Mouse (Mus musculus) neural tube, embryonic 15.5 days (tissue): ENCODE measurements at regions not wholly inside any gene's neighbourhood (a gene's known extent, or its start where the extent isn't known, plus 50 kb on each side); places are given as distances from the start of the nearest gene placed in this dataset.

ENCODE experiments used
- ATAC-seq: fragments of 200-750 bp; cut with Nextera tagmentation; 2 replicates; pipeline ENCODE4 v1.8.0; 2017; ENCODE audit warnings: mild to moderate bottlenecking, moderate TSS enrichment, moderate library complexity; ENCODE audit not compliant: low FRiP score
- H3K27ac ChIP-seq: fragments of 300-500 bp; sonication (generic); replicated peaks from 2 replicates; pipeline ENCODE4 v1.5.1; 2015; ENCODE audit warnings: mild to moderate bottlenecking, inconsistent platforms
- H3K27me3 ChIP-seq: fragments of 300-500 bp; sonication (generic); replicated peaks from 2 replicates; pipeline ENCODE4 v1.6.1; 2015; ENCODE audit warnings: inconsistent platforms
- H3K36me3 ChIP-seq: fragments of 300-500 bp; sonication (generic); 2 replicates; pipeline ENCODE4 v1.6.1; 2015; ENCODE audit warnings: inconsistent platforms
- H3K4me1 ChIP-seq: fragments of 300-500 bp; sonication (generic); 2 replicates; pipeline ENCODE4 v1.6.1; 2015; ENCODE audit warnings: inconsistent platforms
- H3K4me2 ChIP-seq: fragments of 300-500 bp; sonication (generic); 2 replicates; pipeline ENCODE4 v1.6.1; 2015; ENCODE audit warnings: inconsistent platforms, mild to moderate bottlenecking, moderate library complexity
- H3K4me3 ChIP-seq: fragments of 300-500 bp; sonication (generic); replicated peaks from 2 replicates; pipeline ENCODE4 v1.5.1; 2015; ENCODE audit warnings: mild to moderate bottlenecking, inconsistent platforms
- H3K9ac ChIP-seq: fragments of 300-500 bp; sonication (generic); replicated peaks from 2 replicates; pipeline ENCODE4 v1.6.1; 2015; ENCODE audit warnings: mild to moderate bottlenecking, inconsistent platforms
- H3K9me3 ChIP-seq: fragments of 300-500 bp; sonication (generic); replicated peaks from 2 replicates; pipeline ENCODE4 v1.6.1; 2016; ENCODE audit warnings: inconsistent platforms
- WGBS: fragments of 180-500 bp; shearing (Covaris S2); methylation state at CpG from one replicate; pipeline ENCODE4 v1.1.7; 2015; ENCODE audit warnings: mixed read lengths; 5-methylcytosine and 5-hydroxymethylcytosine counted together

GRCm38 (mm10) chr13:37513905-37514607 is 169.0 kb downstream of the Ly86 start:
- H3K4me3 ChIP-seq: 0 out of 2 replicates have a peak overlapping the region, but pooled peaks have one; percentile 0
- no peaks in the 10 kb centered on the region for H3K27me3 ChIP-seq
- peak; percentile 79 for ATAC-seq
- 6% methylated on average over 23 of the region's 23 CpGs for WGBS
- peak overlapping the region; percentile 44 for H3K4me2 ChIP-seq
- no peaks in the 10 kb centered on the region for H3K9me3 ChIP-seq
- peak overlapping the region; percentile 73 for H3K27ac ChIP-seq
- no peaks in the 10 kb centered on the region for H3K36me3 ChIP-seq
- H3K9ac ChIP-seq: peak overlapping the region; percentile 18; the same call in 1 of the 2 replicates
- H3K4me1 ChIP-seq: peaks cover 20% of the 10 kb centered on the region

DNA sequence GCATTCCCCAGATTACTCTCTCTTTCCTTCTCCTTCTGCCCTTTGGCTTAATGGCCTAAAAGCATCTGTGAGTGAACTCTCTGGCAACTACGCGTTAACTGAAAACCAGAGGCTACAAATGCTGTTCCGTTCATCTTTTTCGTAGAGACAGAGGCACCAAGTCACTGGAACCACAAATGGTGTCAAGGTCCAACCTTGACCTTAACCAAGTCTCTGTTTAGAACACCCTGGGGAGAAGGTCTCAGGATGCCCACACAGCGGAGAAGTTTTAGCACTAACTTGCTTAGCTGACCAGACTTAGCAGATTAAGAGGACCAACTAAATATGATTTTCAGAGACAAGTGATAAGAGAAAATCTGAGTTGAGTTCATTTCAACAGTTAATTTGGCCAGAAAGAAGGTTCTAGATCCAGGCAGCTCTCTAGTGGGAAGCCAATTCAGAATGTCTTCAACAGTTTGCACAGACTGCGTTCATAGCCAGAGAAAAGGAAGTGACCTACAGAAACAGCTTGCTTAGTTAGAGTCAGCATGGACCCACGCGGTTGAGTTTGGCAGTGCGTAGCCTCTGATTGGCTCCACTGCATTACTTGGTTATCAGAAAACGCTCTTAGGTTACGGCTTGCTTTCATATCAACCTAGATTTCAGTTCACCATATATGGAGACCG is 169.8 kb downstream of the Ly86 start:
- Histone ChIP-seq H3K9ac (no peak overlapping the region), H3K4me3 (no peak overlapping the region), H3K27ac (peak overlapping the region; percentile 73), H3K4me2 (peak overlapping the region; percentile 44), H3K36me3 (no peaks in the 10 kb centered on the region), H3K27me3 (no peaks in the 10 kb centered on the region), H3K9me3 (no peaks in the 10 kb centered on the region), H3K4me1 (peaks cover 14% of the 10 kb centered on the region)
- ATAC-seq: no peak
- 70% methylated on average over 12 of the region's 12 CpGs for WGBS

- Histone ChIP-seq H3K4me3 (no peak overlapping the region), H3K9me3 (no peaks in the 10 kb centered on the region), H3K9ac (no peak overlapping the region), H3K4me2 (no peak overlapping the region), H3K27me3 (no peaks in the 10 kb centered on the region), H3K27ac (no peak overlapping the region), H3K36me3 (no peaks in the 10 kb centered on the region), H3K4me1 (peaks cover 13% of the 10 kb centered on the region)
- WGBS: 36% methylated on average over 14 of the region's 14 CpGs
- no peak for ATAC-seq
These were observed 172.2 kb downstream of the Ly86 start for GRCm38 (mm10) chr13:37517055-37517807.

GRCm38 (mm10) chr13:37519948-37520347 is 174.9 kb downstream of the Ly86 start:
- no peak for ATAC-seq
- H3K27ac ChIP-seq: no peak overlapping the region
- no peaks in the 10 kb centered on the region for H3K27me3 ChIP-seq
- H3K4me1 ChIP-seq: no peaks in the 10 kb centered on the region; the same call in 1 of the 2 replicates
- no peak overlapping the region for H3K4me3 ChIP-seq
- H3K9me3 ChIP-seq: no peaks in the 10 kb centered on the region
- 90% methylated on average over 3 of the region's 3 CpGs for WGBS
- no peaks in the 10 kb centered on the region for H3K36me3 ChIP-seq
- H3K9ac ChIP-seq: no peak overlapping the region
- no peak overlapping the region for H3K4me2 ChIP-seq

DNA sequence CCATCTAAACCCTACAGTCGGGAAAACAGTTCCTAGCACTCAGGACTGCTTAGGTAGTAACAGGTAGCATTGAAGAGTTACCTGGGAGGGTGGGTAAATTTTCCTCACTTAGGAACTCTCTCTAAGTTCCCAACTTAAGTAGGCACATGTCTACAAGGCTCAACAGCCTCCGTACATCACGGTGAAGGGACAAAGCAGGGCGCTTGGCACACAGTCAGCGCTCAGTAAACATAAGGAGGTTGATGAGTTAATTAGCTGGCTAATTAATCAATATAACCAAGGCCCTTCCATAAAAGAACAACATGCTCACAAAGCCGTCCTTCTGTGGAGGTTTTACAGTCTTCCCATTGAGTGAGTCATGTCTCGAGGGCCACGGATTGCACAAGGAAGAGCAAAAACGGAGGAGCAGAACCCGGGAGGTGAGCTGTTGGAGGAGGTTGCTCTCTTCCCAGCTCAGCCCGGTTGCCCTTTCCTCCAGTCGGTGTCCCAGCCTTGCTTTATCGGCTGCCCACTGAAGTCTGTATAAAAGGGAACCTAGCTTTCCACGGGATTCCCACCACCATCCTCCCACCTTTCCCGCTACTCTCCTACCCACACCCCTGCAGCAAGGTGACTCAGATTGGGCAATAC is 180.2 kb downstream of the Ly86 start:
- Histone ChIP-seq H3K9ac (no peak overlapping the region), H3K9me3 (no peaks in the 10 kb centered on the region), H3K27ac (no peak overlapping the region), H3K27me3 (no peaks in the 10 kb centered on the region), H3K4me1 (no peaks in the 10 kb centered on the region), H3K36me3 (no peaks in the 10 kb centered on the region), H3K4me2 (no peak overlapping the region), H3K4me3 (no peak overlapping the region)
- no peak; the same call in 1 of the 2 replicates for ATAC-seq
- 56% methylated on average over 15 of the region's 15 CpGs for WGBS

DNA sequence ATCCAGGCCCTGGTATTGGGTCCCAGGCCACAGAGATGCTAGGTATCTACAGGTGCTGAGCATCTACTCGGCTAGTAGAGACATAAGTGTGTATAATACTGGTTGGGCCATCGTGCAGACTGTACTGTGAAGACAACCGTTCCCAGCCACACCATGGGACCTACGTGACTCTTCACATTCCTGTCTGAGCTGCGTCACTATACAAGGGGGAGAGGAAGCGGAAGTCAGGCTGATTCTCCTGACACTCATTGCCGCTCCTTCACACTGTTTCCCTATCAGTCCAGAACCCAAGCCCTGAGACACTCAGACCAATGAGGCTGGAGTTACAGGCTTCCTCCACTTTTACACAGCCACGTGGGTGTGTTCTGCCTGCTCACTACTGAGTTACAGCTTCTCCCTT is 181.1 kb downstream of the Ly86 start:
- Histone ChIP-seq H3K36me3 (no peaks in the 10 kb centered on the region), H3K9ac (no peak overlapping the region), H3K4me2 (no peak overlapping the region), H3K9me3 (no peaks in the 10 kb centered on the region), H3K27ac (no peak overlapping the region), H3K27me3 (no peaks in the 10 kb centered on the region), H3K4me1 (no peaks in the 10 kb centered on the region), H3K4me3 (no peak overlapping the region)
- no peak for ATAC-seq
- WGBS: 89% methylated on average over 7 of the region's 8 CpGs

- Histone ChIP-seq H3K27me3 (no peaks in the 10 kb centered on the region), H3K4me3 (no peak overlapping the region), H3K36me3 (no peaks in the 10 kb centered on the region), H3K4me2 (no peak overlapping the region), H3K4me1 (no peaks in the 10 kb centered on the region), H3K9me3 (no peaks in the 10 kb centered on the region), H3K27ac (no peak overlapping the region), H3K9ac (no peak overlapping the region)
- no peak for ATAC-seq
- 64% methylated on average over 9 of the region's 9 CpGs for WGBS
These were observed 183.4 kb downstream of the Ly86 start for GRCm38 (mm10) chr13:37528380-37528779.

- Histone ChIP-seq H3K9me3 (no peaks in the 10 kb centered on the region), H3K27ac (no peak overlapping the region), H3K4me1 (no peaks in the 10 kb centered on the region), H3K4me3 (no peak overlapping the region), H3K4me2 (no peak overlapping the region), H3K9ac (no peak overlapping the region), H3K27me3 (no peaks in the 10 kb centered on the region), H3K36me3 (no peaks in the 10 kb centered on the region)
- ATAC-seq: no peak
- WGBS: 82% methylated on average over 7 of the region's 7 CpGs
These were observed 183.9 kb downstream of the Ly86 start for GRCm38 (mm10) chr13:37528876-37529275.

GRCm38 (mm10) chr13:37531512-37532183 is 186.6 kb downstream of the Ly86 start:
- 77% methylated on average over 8 of the region's 8 CpGs for WGBS
- no peak for ATAC-seq
- no peaks in the 10 kb centered on the region for H3K9me3 ChIP-seq

GRCm38 (mm10) chr13:37532596-37533170 is 187.7 kb downstream of the Ly86 start:
- Histone ChIP-seq H3K4me1 (no peaks in the 10 kb centered on the region), H3K4me2 (no peak overlapping the region), H3K4me3 (no peak overlapping the region), H3K36me3 (no peaks in the 10 kb centered on the region), H3K27me3 (no peaks in the 10 kb centered on the region), H3K9me3 (no peaks in the 10 kb centered on the region), H3K9ac (no peak overlapping the region), H3K27ac (no peak overlapping the region)
- WGBS: 78% methylated on average over 7 of the region's 7 CpGs
- ATAC-seq: no peak

More at GRCm38 (mm10) chr13:37531512-37532183, 186.6 kb downstream of the Ly86 start:
- Histone ChIP-seq H3K4me2 (no peak overlapping the region), H3K4me1 (no peaks in the 10 kb centered on the region), H3K27ac (no peak overlapping the region), H3K36me3 (no peaks in the 10 kb centered on the region), H3K9ac (no peak overlapping the region), H3K4me3 (no peak overlapping the region), H3K27me3 (no peaks in the 10 kb centered on the region)

GRCm38 (mm10) chr13:37533851-37534250 is 188.8 kb downstream of the Ly86 start:
- H3K36me3 ChIP-seq: no peaks in the 10 kb centered on the region
- no peak overlapping the region for H3K9ac ChIP-seq
- H3K27me3 ChIP-seq: no peaks in the 10 kb centered on the region
- H3K4me1 ChIP-seq: no peaks in the 10 kb centered on the region
- no peak overlapping the region for H3K4me3 ChIP-seq
- H3K27ac ChIP-seq: no peak overlapping the region
- no peak for ATAC-seq
- no peak overlapping the region for H3K4me2 ChIP-seq
- 86% methylated on average over 4 of the region's 4 CpGs for WGBS
- no peaks in the 10 kb centered on the region for H3K9me3 ChIP-seq
